Mouse (Mus musculus) limb, embryonic 14.5 days (tissue): Measurements from ENCODE around the gene Tnik. TPM values are rescaled to one million over a fixed set of nuclear protein-coding genes. Genes with fewer than 3 reads are reported as not detected.

ENCODE experiments used
- ATAC-seq: fragments of 200-750 bp; cut with Nextera tagmentation; 2 replicates; pipeline ENCODE4 v1.8.0; 2017; ENCODE audit warnings: low read depth, moderate number of reproducible peaks, moderate TSS enrichment; ENCODE audit not compliant: low FRiP score
- DNase-seq: peaks from one replicate; pipeline ENCODE4 v3.0.0-alpha.2; 2015; ENCODE audit warnings: low spot score
- H3K27ac ChIP-seq: fragments of 300-500 bp; sonication (generic); replicated peaks from 2 replicates; pipeline ENCODE4 v1.5.1; 2014; ENCODE audit warnings: low read depth, mild to moderate bottlenecking, low read length, moderate library complexity, mixed read lengths
- H3K27me3 ChIP-seq: fragments of 300-500 bp; sonication (generic); 2 replicates; pipeline ENCODE4 v1.6.1; 2014; ENCODE audit warnings: low read length, mixed read lengths; ENCODE audit not compliant: control insufficient read depth, insufficient read depth
- H3K36me3 ChIP-seq: fragments of 300-500 bp; sonication (generic); 2 replicates; pipeline ENCODE4 v1.6.1; 2014; ENCODE audit warnings: mild to moderate bottlenecking, low read length, moderate library complexity, mixed read lengths; ENCODE audit not compliant: control insufficient read depth, insufficient read depth
- H3K4me1 ChIP-seq: fragments of 300-500 bp; sonication (generic); 2 replicates; pipeline ENCODE4 v1.6.1; 2014; ENCODE audit warnings: antibody characterized with exemption, low read length, mixed read lengths; ENCODE audit not compliant: control insufficient read depth, insufficient read depth
- H3K4me2 ChIP-seq: fragments of 300-500 bp; sonication (generic); replicated peaks from 2 replicates; pipeline ENCODE4 v1.6.1; 2014; ENCODE audit warnings: low read depth, mild to moderate bottlenecking, low read length, moderate library complexity; ENCODE audit not compliant: severe bottlenecking
- H3K4me3 ChIP-seq: fragments of 300-500 bp; sonication (generic); replicated peaks from 2 replicates; pipeline ENCODE4 v1.5.1; 2014; ENCODE audit warnings: low read length
- H3K9ac ChIP-seq: fragments of 300-500 bp; sonication (generic); 2 replicates; pipeline ENCODE4 v1.6.1; 2014; ENCODE audit warnings: mild to moderate bottlenecking, low read depth, low read length, moderate library complexity; ENCODE audit not compliant: severe bottlenecking
- H3K9me3 ChIP-seq: fragments of 300-500 bp; sonication (generic); 2 replicates; pipeline ENCODE4 v1.6.1; 2016; ENCODE audit warnings: low read length; ENCODE audit not compliant: control insufficient read depth
- POLR2A ChIP-seq: fragments of 200-500 bp; IDR thresholded peaks from 2 replicates; pipeline ENCODE4 v1.8.0; 2012; ENCODE audit warnings: inconsistent platforms, mild to moderate bottlenecking, moderate library complexity, borderline replicate concordance; ENCODE audit not compliant: insufficient read depth, insufficient read length; ENCODE audit errors: extremely low read depth
- WGBS: fragments of 180-500 bp; shearing (Covaris S2); extraction: QIAGEN DNeasy Blood & Tissue Kit; methylation state at CpG from one replicate; pipeline ENCODE4 v1.1.7; 2014; 5-methylcytosine and 5-hydroxymethylcytosine counted together
- polyA plus RNA-seq, 2 experiments: library from polyadenylated mRNA; depleted of rRNA in 1 of 2; stranded (reverse) in 1 of 2; unstranded in 1 of 2; fragments of >200 nt; fragmentation: Nextera tagmentation in 1 of 2; extraction: Ambion mirVana in 1 of 2; gene quantifications; 2 replicates each; pipeline versions ENCODE4 v1.2.1 to v1.2.3; 2012 to 2014

The Tnik gene
- polyA plus RNA-seq, 2 experiments, result 5.4 to 9.6 TPM

DNA sequence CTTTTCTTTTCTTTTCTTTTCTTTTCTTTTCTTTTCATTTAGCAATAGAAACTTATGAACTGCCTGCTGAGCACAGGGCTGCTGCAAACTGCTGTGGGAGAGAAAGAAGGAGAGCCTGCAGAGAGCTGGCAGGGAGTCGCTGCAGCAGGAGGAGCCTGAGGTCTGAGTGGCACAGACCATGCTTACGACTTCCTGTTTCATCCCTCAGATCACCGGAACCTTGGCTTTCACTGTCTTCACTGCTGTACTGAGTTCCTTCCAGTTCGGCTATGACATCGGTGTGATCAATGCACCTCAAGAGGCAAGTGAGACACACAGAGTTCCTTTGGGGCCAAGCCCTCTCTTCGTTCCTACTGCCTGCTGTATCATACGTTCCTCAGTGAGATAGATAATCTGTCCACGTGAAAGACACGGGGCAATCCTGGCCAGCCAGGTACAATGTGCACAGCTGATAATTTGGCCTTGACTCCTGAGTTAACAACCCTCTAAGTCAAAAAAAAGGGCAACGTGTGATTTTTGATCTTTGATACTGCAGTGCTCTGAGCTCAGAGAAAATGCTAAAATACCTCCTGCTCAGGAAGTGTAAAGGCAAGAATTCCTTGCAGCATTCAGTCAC, 442.6 kb downstream of the Tnik start:
- no peaks in the 10 kb centered on the region for H3K27me3 ChIP-seq
- no peaks in the 10 kb centered on the region for H3K9me3 ChIP-seq
- ATAC-seq (no peak), DNase-seq (no peak)
- WGBS, result 63% methylated on average over 10 of the region's 10 CpGs
- no peak overlapping the region for H3K4me3 ChIP-seq
- no peak overlapping the region for H3K27ac ChIP-seq
- H3K4me1 ChIP-seq, result no peaks in the 10 kb centered on the region
- TF ChIP-seq POLR2A, result no peak
- H3K36me3 ChIP-seq, result no peaks in the 10 kb centered on the region
- H3K9ac ChIP-seq, result no peak overlapping the region
- H3K4me2 ChIP-seq, result no peak overlapping the region

DNA sequence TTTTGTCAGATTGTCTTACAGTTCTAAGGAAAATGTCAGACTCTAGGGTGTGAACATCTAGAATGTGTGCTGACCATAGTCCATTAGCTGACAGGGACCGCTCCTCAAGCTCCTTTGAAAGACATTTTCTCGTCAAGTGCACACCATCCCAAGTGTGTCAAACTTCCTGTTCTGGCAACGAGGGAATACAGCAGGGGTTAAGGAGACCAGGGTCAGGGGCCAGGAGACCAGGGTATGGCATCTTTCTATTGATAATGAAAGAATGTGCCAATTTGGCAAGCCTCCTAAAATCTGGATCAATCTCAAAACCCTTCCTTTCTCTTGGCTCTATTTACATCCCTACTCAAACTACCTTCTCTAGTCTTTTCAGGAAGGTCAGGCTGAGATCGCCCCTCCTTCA, 443.7 kb downstream of the Tnik start:
- Histone ChIP-seq H3K9me3 (no peaks in the 10 kb centered on the region), H3K36me3 (no peaks in the 10 kb centered on the region), H3K4me3 (no peak overlapping the region), H3K27me3 (no peaks in the 10 kb centered on the region), H3K4me2 (no peak overlapping the region), H3K9ac (no peak overlapping the region), H3K27ac (no peak overlapping the region), H3K4me1 (no peaks in the 10 kb centered on the region)
- no peak for DNase-seq
- no peak for ATAC-seq
- WGBS, result 72% methylated on average over 4 of the region's 4 CpGs
- no peak for TF ChIP-seq POLR2A

DNA sequence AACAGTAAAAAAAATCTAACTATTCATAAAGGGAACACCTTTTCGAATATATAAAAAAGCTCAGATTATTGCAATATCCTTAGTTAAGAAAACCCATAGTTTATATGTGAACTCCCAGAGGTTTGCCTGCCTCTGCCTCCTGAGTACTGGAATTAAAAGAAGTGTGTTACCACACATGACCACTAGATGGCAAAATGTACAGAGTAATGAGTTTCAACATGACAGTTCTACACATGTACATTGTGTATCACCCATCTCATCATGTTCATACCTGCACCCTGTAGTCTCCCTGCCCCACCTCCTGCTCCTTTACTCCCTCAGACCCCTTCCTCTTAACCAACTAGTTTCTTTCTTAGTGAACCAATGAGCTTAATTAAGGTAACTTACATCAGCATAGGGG, 446.7 kb downstream of the Tnik start:
- Histone ChIP-seq H3K4me2 (no peak overlapping the region), H3K9me3 (no peaks in the 10 kb centered on the region), H3K9ac (no peak overlapping the region), H3K4me3 (no peak overlapping the region), H3K36me3 (no peaks in the 10 kb centered on the region), H3K27ac (no peak overlapping the region), H3K27me3 (no peaks in the 10 kb centered on the region), H3K4me1 (no peaks in the 10 kb centered on the region)
- 75% methylated on average over 1 of the region's 1 CpGs for WGBS
- ATAC-seq (no peak), DNase-seq (no peak)
- TF ChIP-seq POLR2A, result no peak

DNA sequence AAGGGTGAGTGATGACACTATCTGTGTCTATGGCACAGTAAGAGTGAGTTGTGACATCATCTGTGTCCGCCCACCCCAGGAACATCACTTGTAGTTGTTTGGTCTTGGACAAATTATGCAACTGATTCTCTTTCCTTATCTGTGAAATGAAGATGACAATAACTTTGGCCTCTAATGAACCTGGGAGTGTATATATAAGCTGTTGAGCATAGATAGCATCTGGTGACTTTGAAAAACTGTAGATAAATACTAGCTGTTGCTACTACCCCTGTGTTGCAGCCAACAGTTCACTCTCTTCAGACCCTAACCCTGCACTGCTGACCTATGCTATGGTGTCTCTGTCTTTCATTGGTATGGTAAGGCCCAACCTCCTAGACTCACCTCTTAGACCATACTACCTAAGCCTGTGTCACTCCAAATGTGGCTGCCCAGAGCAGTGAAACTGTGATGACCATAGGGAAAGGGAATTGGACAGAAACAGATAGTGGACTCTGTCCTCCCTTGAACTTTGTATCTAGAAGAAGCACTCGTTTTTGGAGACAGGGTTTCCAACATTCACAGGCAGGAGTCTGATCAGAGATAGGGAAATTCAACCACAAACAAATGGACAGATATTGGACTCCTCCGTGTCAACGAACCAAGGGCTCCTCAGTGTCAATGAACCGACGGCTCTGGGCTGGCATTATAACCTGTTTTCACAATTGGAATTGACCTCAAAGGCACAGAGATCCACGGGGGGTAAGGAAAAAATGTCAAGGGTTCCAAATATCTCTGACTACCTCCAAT, 451.1 kb downstream of the Tnik start:
- Histone ChIP-seq H3K27ac (no peak overlapping the region), H3K27me3 (no peaks in the 10 kb centered on the region), H3K4me1 (no peaks in the 10 kb centered on the region), H3K9me3 (no peaks in the 10 kb centered on the region), H3K4me2 (no peak overlapping the region), H3K36me3 (no peaks in the 10 kb centered on the region), H3K4me3 (no peak overlapping the region), H3K9ac (no peak overlapping the region)
- no peak for DNase-seq
- 75% methylated on average over 7 of the region's 7 CpGs for WGBS
- no peak for TF ChIP-seq POLR2A
- ATAC-seq, result no peak

DNA sequence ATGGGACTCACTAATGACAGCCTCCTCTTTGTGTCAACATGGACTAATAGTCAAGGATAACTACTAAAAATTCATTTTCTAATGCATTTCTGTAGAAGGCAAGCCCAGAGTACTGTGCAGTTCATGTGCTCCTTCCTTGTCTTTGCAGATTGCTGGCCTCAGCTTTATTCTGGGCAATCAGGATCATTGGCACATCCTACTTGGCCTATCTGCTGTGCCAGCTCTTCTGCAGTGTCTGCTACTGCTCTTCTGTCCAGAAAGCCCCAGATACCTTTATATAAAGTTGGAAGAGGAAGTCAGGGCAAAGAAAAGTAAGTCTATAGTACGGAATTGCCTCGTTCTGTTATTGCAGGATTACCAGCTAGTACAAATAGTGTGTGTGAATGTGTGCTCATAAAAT, 455.5 kb downstream of the Tnik start:
- Histone ChIP-seq H3K4me3 (no peak overlapping the region), H3K27me3 (no peaks in the 10 kb centered on the region), H3K4me2 (no peak overlapping the region), H3K9ac (no peak overlapping the region), H3K27ac (no peak overlapping the region), H3K9me3 (no peaks in the 10 kb centered on the region), H3K4me1 (no peaks in the 10 kb centered on the region), H3K36me3 (no peaks in the 10 kb centered on the region)
- ATAC-seq (no peak), DNase-seq (no peak)
- 59% methylated on average over 2 of the region's 2 CpGs for WGBS
- no peak for TF ChIP-seq POLR2A

DNA sequence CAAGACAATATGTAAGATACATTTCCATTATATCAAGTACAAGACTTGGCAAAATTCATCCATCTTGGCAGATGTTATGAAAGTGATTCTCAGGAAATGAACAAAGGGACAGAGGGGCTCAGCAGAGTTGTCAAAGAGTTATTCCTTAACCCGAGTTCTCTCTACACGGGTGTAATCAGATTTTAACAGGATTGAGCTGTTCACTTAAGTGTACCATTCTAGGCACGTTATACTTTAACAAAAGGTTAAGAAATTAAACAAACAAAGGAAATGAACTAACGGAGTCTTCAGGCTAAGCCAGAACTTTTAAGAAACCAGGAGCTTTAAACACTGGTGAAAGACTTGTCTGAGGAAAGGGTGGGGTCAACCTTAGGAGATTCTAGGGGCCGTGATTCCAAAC, 458.2 kb downstream of the Tnik start:
- TF ChIP-seq POLR2A, result no peak
- Histone ChIP-seq H3K4me1 (no peaks in the 10 kb centered on the region), H3K4me3 (no peak overlapping the region), H3K36me3 (no peaks in the 10 kb centered on the region), H3K27ac (no peak overlapping the region), H3K27me3 (no peaks in the 10 kb centered on the region), H3K9ac (no peak overlapping the region), H3K4me2 (no peak overlapping the region), H3K9me3 (no peaks in the 10 kb centered on the region)
- ATAC-seq, result no peak
- WGBS, result 81% methylated on average over 5 of the region's 5 CpGs
- no peak for DNase-seq
